Mouse (Mus musculus) olfactory bulb, adult 2 months (tissue): ENCODE measurements at regions not wholly inside any gene's neighbourhood (a gene's known extent, or its start where the extent isn't known, plus 50 kb on each side); places are given as distances from the start of the nearest gene placed in this dataset.

Source experiments
- CTCF ChIP-seq: fragments of 200-500 bp; IDR thresholded peaks from 2 replicates; pipeline ENCODE4 v1.5.1; 2012; ENCODE audit warnings: low read depth, mild to moderate bottlenecking, low read length, moderate library complexity; ENCODE audit not compliant: insufficient read depth
- POLR2A ChIP-seq: fragments of 200-500 bp; IDR thresholded peaks from 2 replicates; pipeline ENCODE4 v1.6.1; 2012; ENCODE audit warnings: mild to moderate bottlenecking, low read depth, low read length, moderate library complexity; ENCODE audit not compliant: insufficient read depth

GRCm38 (mm10) chr19:45288722-45289121, 53.1 kb upstream of the Lbx1 start:
- TF ChIP-seq CTCF (no peak), POLR2A (no peak)
